In genomic region chr2:92524346-92524905, GRCm38 (mm10) we compare ENCODE assay signal across 19 mouse cellular contexts.
DNase-seq lines count a peak whose midpoint lies in the region; ATAC-seq lines count a peak whose summit lies in the region.
"Had no signal": no experiment of that assay in that cellular context is flagged by ENCODE, and none has a peak within 500 bp of the region (broad histone marks: within the 10 kb centered on the region; RNA-seq: fewer than 3 reads in every experiment).

No protein-coding gene starts in this region.

- H3K36me3 ChIP-seq in intestine, embryonic 14.5 days (ENCODE audit: control insufficient read depth, insufficient read depth, low read length), result no peaks in the 10 kb centered on the region
- no peaks in the 10 kb centered on the region for H3K36me3 ChIP-seq in intestine, embryonic 15.5 days
- H3K36me3 ChIP-seq in forebrain, embryonic 10.5 days (replicated peaks), result no peaks in the 10 kb centered on the region
- H3K36me3 ChIP-seq: embryonic facial prominence, embryonic 12.5 days; forebrain, embryonic 12.5 days; hindbrain, embryonic 12.5 days; limb, embryonic 13.5 days; liver, embryonic 12.5 days; neural tube, embryonic 13.5 days had no signal

- no peak overlapping the region for H3K4me3 ChIP-seq in intestine, embryonic 14.5 days (ENCODE audit: low read depth, low read length)
- no peak overlapping the region for H3K4me3 ChIP-seq in intestine, embryonic 15.5 days (replicated peaks)
- no peak overlapping the region for H3K4me3 ChIP-seq in forebrain, embryonic 10.5 days
- H3K4me3 ChIP-seq: embryonic facial prominence, embryonic 12.5 days; forebrain, embryonic 12.5 days; gastrocnemius, adult 2 months; hindbrain, embryonic 12.5 days; limb, embryonic 13.5 days; liver, embryonic 12.5 days; neural tube, embryonic 13.5 days had no signal

- H3K27ac ChIP-seq in intestine, embryonic 14.5 days (ENCODE audit: low read depth), result no peak overlapping the region
- H3K27ac ChIP-seq in intestine, embryonic 15.5 days, result no peak overlapping the region
- no peak overlapping the region for H3K27ac ChIP-seq in forebrain, embryonic 10.5 days
- H3K27ac ChIP-seq: embryonic facial prominence, embryonic 12.5 days; forebrain, embryonic 12.5 days; gastrocnemius, adult 2 months; limb, embryonic 13.5 days; liver, embryonic 12.5 days had no signal

- 89% methylated on average over 9 of the region's 9 CpGs for WGBS in intestine, embryonic 14.5 days
- 88% methylated on average over 9 of the region's 9 CpGs for WGBS in intestine, embryonic 15.5 days
- whole genome bisulfite sequencing in forebrain, embryonic 10.5 days, result 89% methylated on average over 9 of the region's 9 CpGs

- DNase-seq in intestine, embryonic 14.5 days (ENCODE audit: low spot score), result peak; percentile 34
- peak; percentile 29 to 66 for DNase-seq in kidney, postnatal 36 days
- no peak for DNase-seq in kidney, postnatal 4 days
- DNase-seq in adrenal gland, postnatal 10 days, result peak; percentile 35
- DNase-seq in adrenal gland, postnatal 36 days, result peak; percentile 29 to 47
- no peak for DNase-seq in forebrain, embryonic 10.5 days (ENCODE audit: extremely low spot score, low spot score)
- DNase-seq: cerebellum, adult 18-20 months; cerebellum, postnatal 14 days; gastrocnemius, adult 2 months; lung, adult 2 months; lung, postnatal 14 days; midbrain, embryonic 14.5 days had no signal

- no peaks in the 10 kb centered on the region for H3K27me3 ChIP-seq in intestine, embryonic 14.5 days (replicated peaks; ENCODE audit: control insufficient read depth, insufficient read depth, low read length)
- H3K27me3 ChIP-seq in intestine, embryonic 15.5 days (replicated peaks), result no peaks in the 10 kb centered on the region
- 0 out of 2 replicates have a peak, but pooled peaks cover 6% of the 10 kb centered on the region for H3K27me3 ChIP-seq in forebrain, embryonic 10.5 days (ENCODE audit: poor library complexity, severe bottlenecking)
- H3K27me3 ChIP-seq: embryonic facial prominence, embryonic 12.5 days; forebrain, embryonic 12.5 days; hindbrain, embryonic 12.5 days; limb, embryonic 13.5 days; neural tube, embryonic 13.5 days had no signal

- no peaks in the 10 kb centered on the region for H3K9me3 ChIP-seq in intestine, embryonic 14.5 days (ENCODE audit: control insufficient read depth, low read length)
- no peaks in the 10 kb centered on the region for H3K9me3 ChIP-seq in intestine, embryonic 15.5 days
- H3K9me3 ChIP-seq in forebrain, embryonic 10.5 days, result no peaks in the 10 kb centered on the region
- H3K9me3 ChIP-seq: embryonic facial prominence, embryonic 12.5 days; forebrain, embryonic 12.5 days; hindbrain, embryonic 12.5 days; limb, embryonic 13.5 days; liver, embryonic 12.5 days; neural tube, embryonic 13.5 days had no signal

- H3K4me1 ChIP-seq in intestine, embryonic 14.5 days (replicated peaks; ENCODE audit: control insufficient read depth, insufficient read depth, low read length), result peaks cover 4% of the 10 kb centered on the region; the same call in 1 of the 2 replicates
- H3K4me1 ChIP-seq in intestine, embryonic 15.5 days (replicated peaks), result peaks cover 9% of the 10 kb centered on the region; the same call in 1 of the 2 replicates
- peaks cover 32% of the 10 kb centered on the region for H3K4me1 ChIP-seq in forebrain, embryonic 10.5 days
- H3K4me1 ChIP-seq: liver, embryonic 12.5 days had no signal

- no peak overlapping the region for H3K9ac ChIP-seq in intestine, embryonic 14.5 days (ENCODE audit: low read length)
- no peak overlapping the region for H3K9ac ChIP-seq in intestine, embryonic 15.5 days
- H3K9ac ChIP-seq: embryonic facial prominence, embryonic 12.5 days; forebrain, embryonic 12.5 days; hindbrain, embryonic 12.5 days; limb, embryonic 13.5 days; liver, embryonic 12.5 days; neural tube, embryonic 13.5 days had no signal

- no peak overlapping the region for H3K4me2 ChIP-seq in intestine, embryonic 14.5 days (ENCODE audit: low read length)
- no peak overlapping the region for H3K4me2 ChIP-seq in intestine, embryonic 15.5 days (replicated peaks)
- H3K4me2 ChIP-seq: embryonic facial prominence, embryonic 12.5 days; forebrain, embryonic 12.5 days; hindbrain, embryonic 12.5 days; limb, embryonic 13.5 days; liver, embryonic 12.5 days; neural tube, embryonic 13.5 days had no signal

- ATAC-seq in intestine, embryonic 14.5 days (replicated peaks; ENCODE audit: low FRiP score, low TSS enrichment, low read depth), result no peak
- no peak for ATAC-seq in intestine, embryonic 15.5 days
- ATAC-seq: liver, embryonic 12.5 days had no signal

Comparison
In these comparisons a context has a peak if more than half of its experiments do, and no peak if none do; other contexts are left out.
1. DNase-seq: peak in intestine, embryonic 14.5 days (single experiment), kidney, postnatal 36 days (2 of 2), adrenal gland, postnatal 10 days (single experiment) and adrenal gland, postnatal 36 days (2 of 2); none in kidney, postnatal 4 days (0 of 2) and forebrain, embryonic 10.5 days (single experiment).